Mouse (Mus musculus): ENCODE measurements around the gene AI467606. TPM values are rescaled to one million over a fixed set of nuclear protein-coding genes. Genes with fewer than 3 reads are reported as not detected.
A peak's percentile ranks its signal among the peaks of the same experiment; 100 is the strongest.

AI467606 gene
- 2.2 and 2.4 TPM in 2 replicates for polyA plus RNA-seq (2015; fragmentation: Nextera tagmentation; extraction: Ambion mirVana)

GRCm38 (mm10) chr7:127091114-127091896 lies at the start of gene AI467606:
Gene AI467606, plus strand, starts transcription at chr7:127091359.
- WGBS: 78% methylated on average over 16 of the region's 16 CpGs
- Histone ChIP-seq H3K27ac (ENCODE audit: low read depth, low read length) (no peak within 1 kb of the TSS), H3K36me3 (ENCODE audit: control insufficient read depth, insufficient read depth, low read length) (no peaks in the 10 kb centered on the region), H3K4me1 (ENCODE audit: control insufficient read depth, insufficient read depth, low read depth, low read length) (peaks cover 5% of the 10 kb centered on the region), H3K4me3 (ENCODE audit: low read length) (no peak within 1 kb of the TSS), H3K9me3 (ENCODE audit: control insufficient read depth, low read length) (no peaks in the 10 kb centered on the region), H3K9ac (ENCODE audit: low read depth, low read length) (no peak within 1 kb of the TSS), H3K27me3 (replicated peaks; ENCODE audit: control insufficient read depth, insufficient read depth, low read length) (no peaks in the 10 kb centered on the region), H3K4me2 (ENCODE audit: low read length) (peak within 1 kb of the TSS; percentile 15; the same call in 1 of the 2 replicates)
- ATAC-seq: no peak

- peak; percentile 94 for ATAC-seq
- H3K4me2 ChIP-seq (ENCODE audit: low read length): peak within 1 kb of the TSS; percentile 97
- no peaks in the 10 kb centered on the region for H3K27me3 ChIP-seq (replicated peaks; ENCODE audit: control insufficient read depth, insufficient read depth, low read length)
- H3K27ac ChIP-seq (ENCODE audit: low read depth, low read length): peak within 1 kb of the TSS; percentile 55
- no peaks in the 10 kb centered on the region for H3K9me3 ChIP-seq (ENCODE audit: control insufficient read depth, low read length)
- H3K4me3 ChIP-seq (ENCODE audit: low read length): peak within 1 kb of the TSS; percentile 79
- peak within 1 kb of the TSS; percentile 81 for H3K9ac ChIP-seq (ENCODE audit: low read depth, low read length)
- peaks cover 12% of the 10 kb centered on the region for H3K4me1 ChIP-seq (ENCODE audit: control insufficient read depth, insufficient read depth, low read depth, low read length)
- H3K36me3 ChIP-seq (ENCODE audit: control insufficient read depth, insufficient read depth, low read length): no peaks in the 10 kb centered on the region
- under 1% methylated on average over 47 of the region's 53 CpGs for WGBS
These were observed 49.1 kb upstream of the AI467606 start, which contains the start of gene Kif22 for GRCm38 (mm10) chr7:127041851-127042672. Gene Kif22, minus strand, starts transcription at chr7:127042471.

GRCm38 (mm10) chr7:127055026-127055585 lies 36.1 kb upstream of the AI467606 start:
- no peak overlapping the region for H3K9ac ChIP-seq (ENCODE audit: low read depth, low read length)
- H3K27me3 ChIP-seq (replicated peaks; ENCODE audit: control insufficient read depth, insufficient read depth, low read length): no peaks in the 10 kb centered on the region

GRCm38 (mm10) chr7:127065538-127065937 lies 25.6 kb upstream of the AI467606 start:
- H3K36me3 ChIP-seq (ENCODE audit: control insufficient read depth, insufficient read depth, low read length): no peaks in the 10 kb centered on the region
- WGBS: 93% methylated on average over 6 of the region's 6 CpGs
- H3K9ac ChIP-seq (ENCODE audit: low read depth, low read length): no peak overlapping the region
- no peaks in the 10 kb centered on the region for H3K9me3 ChIP-seq (ENCODE audit: control insufficient read depth, low read length)
- no peak for ATAC-seq
- H3K4me3 ChIP-seq (ENCODE audit: low read length): no peak overlapping the region
- no peaks in the 10 kb centered on the region for H3K4me1 ChIP-seq (ENCODE audit: control insufficient read depth, insufficient read depth, low read depth, low read length)
- H3K4me2 ChIP-seq (ENCODE audit: low read length): no peak overlapping the region
- H3K27me3 ChIP-seq (replicated peaks; ENCODE audit: control insufficient read depth, insufficient read depth, low read length): no peaks in the 10 kb centered on the region
- no peak overlapping the region for H3K27ac ChIP-seq (ENCODE audit: low read depth, low read length)

More at GRCm38 (mm10) chr7:127055026-127055585, 36.1 kb upstream of the AI467606 start:
- Histone ChIP-seq H3K36me3 (ENCODE audit: control insufficient read depth, insufficient read depth, low read length) (no peaks in the 10 kb centered on the region), H3K4me1 (ENCODE audit: control insufficient read depth, insufficient read depth, low read depth, low read length) (no peaks in the 10 kb centered on the region), H3K27ac (ENCODE audit: low read depth, low read length) (no peak overlapping the region), H3K4me2 (ENCODE audit: low read length) (no peak overlapping the region), H3K9me3 (ENCODE audit: control insufficient read depth, low read length) (no peaks in the 10 kb centered on the region), H3K4me3 (ENCODE audit: low read length) (no peak overlapping the region)
- WGBS: 66% methylated on average over 5 of the region's 5 CpGs
- ATAC-seq: no peak

- H3K4me1 ChIP-seq (ENCODE audit: control insufficient read depth, insufficient read depth, low read depth, low read length): no peaks in the 10 kb centered on the region
- H3K9me3 ChIP-seq (ENCODE audit: control insufficient read depth, low read length): no peaks in the 10 kb centered on the region
- H3K4me2 ChIP-seq (ENCODE audit: low read length): no peak overlapping the region
- H3K27me3 ChIP-seq (replicated peaks; ENCODE audit: control insufficient read depth, insufficient read depth, low read length): no peaks in the 10 kb centered on the region
- H3K36me3 ChIP-seq (ENCODE audit: control insufficient read depth, insufficient read depth, low read length): no peaks in the 10 kb centered on the region
- no peak for ATAC-seq
- no peak overlapping the region for H3K9ac ChIP-seq (ENCODE audit: low read depth, low read length)
- no peak overlapping the region for H3K4me3 ChIP-seq (ENCODE audit: low read length)
- WGBS: 84% methylated on average over 4 of the region's 4 CpGs
- H3K27ac ChIP-seq (ENCODE audit: low read depth, low read length): no peak overlapping the region
These were observed 24.8 kb upstream of the AI467606 start for GRCm38 (mm10) chr7:127066317-127066716.

GRCm38 (mm10) chr7:127070871-127071413 lies 20.2 kb upstream of the AI467606 start:
- Histone ChIP-seq H3K36me3 (ENCODE audit: control insufficient read depth, insufficient read depth, low read length) (no peaks in the 10 kb centered on the region), H3K4me3 (ENCODE audit: low read length) (no peak overlapping the region), H3K4me1 (ENCODE audit: control insufficient read depth, insufficient read depth, low read depth, low read length) (no peaks in the 10 kb centered on the region), H3K27me3 (replicated peaks; ENCODE audit: control insufficient read depth, insufficient read depth, low read length) (no peaks in the 10 kb centered on the region), H3K4me2 (ENCODE audit: low read length) (no peak overlapping the region), H3K27ac (ENCODE audit: low read depth, low read length) (no peak overlapping the region), H3K9me3 (ENCODE audit: control insufficient read depth, low read length) (no peaks in the 10 kb centered on the region), H3K9ac (ENCODE audit: low read depth, low read length) (no peak overlapping the region)
- 76% methylated on average over 4 of the region's 4 CpGs for WGBS
- no peak for ATAC-seq

- Histone ChIP-seq H3K9me3 (ENCODE audit: control insufficient read depth, low read length) (no peaks in the 10 kb centered on the region), H3K27me3 (replicated peaks; ENCODE audit: control insufficient read depth, insufficient read depth, low read length) (no peaks in the 10 kb centered on the region), H3K4me1 (ENCODE audit: control insufficient read depth, insufficient read depth, low read depth, low read length) (no peaks in the 10 kb centered on the region), H3K4me2 (ENCODE audit: low read length) (no peak overlapping the region), H3K27ac (ENCODE audit: low read depth, low read length) (no peak overlapping the region), H3K4me3 (ENCODE audit: low read length) (no peak overlapping the region), H3K9ac (ENCODE audit: low read depth, low read length) (no peak overlapping the region), H3K36me3 (ENCODE audit: control insufficient read depth, insufficient read depth, low read length) (no peaks in the 10 kb centered on the region)
- no peak for ATAC-seq
- 90% methylated on average over 4 of the region's 4 CpGs for WGBS
These were observed 17.9 kb upstream of the AI467606 start for GRCm38 (mm10) chr7:127073221-127073620.

- no peak overlapping the region for H3K27ac ChIP-seq (ENCODE audit: low read depth, low read length)
- H3K36me3 ChIP-seq (ENCODE audit: control insufficient read depth, insufficient read depth, low read length): no peaks in the 10 kb centered on the region
- H3K4me3 ChIP-seq (ENCODE audit: low read length): no peak overlapping the region
- no peaks in the 10 kb centered on the region for H3K27me3 ChIP-seq (replicated peaks; ENCODE audit: control insufficient read depth, insufficient read depth, low read length)
- 93% methylated on average over 5 of the region's 5 CpGs for WGBS
- ATAC-seq: no peak
- H3K9ac ChIP-seq (ENCODE audit: low read depth, low read length): no peak overlapping the region
- H3K4me2 ChIP-seq (ENCODE audit: low read length): no peak overlapping the region
- no peaks in the 10 kb centered on the region for H3K9me3 ChIP-seq (ENCODE audit: control insufficient read depth, low read length)
- H3K4me1 ChIP-seq (ENCODE audit: control insufficient read depth, insufficient read depth, low read depth, low read length): no peaks in the 10 kb centered on the region
These were observed 15.0 kb upstream of the AI467606 start for GRCm38 (mm10) chr7:127076188-127076587.
